Mouse (Mus musculus): ENCODE data around the gene Gm45208. TPM values are rescaled to one million over a fixed set of nuclear protein-coding genes. Genes with fewer than 3 reads are reported as not detected.

Gene Gm45208
- total RNA-seq, 2 experiments from 2014 or later: 0.68 TPM; not detected in 1

DNA sequence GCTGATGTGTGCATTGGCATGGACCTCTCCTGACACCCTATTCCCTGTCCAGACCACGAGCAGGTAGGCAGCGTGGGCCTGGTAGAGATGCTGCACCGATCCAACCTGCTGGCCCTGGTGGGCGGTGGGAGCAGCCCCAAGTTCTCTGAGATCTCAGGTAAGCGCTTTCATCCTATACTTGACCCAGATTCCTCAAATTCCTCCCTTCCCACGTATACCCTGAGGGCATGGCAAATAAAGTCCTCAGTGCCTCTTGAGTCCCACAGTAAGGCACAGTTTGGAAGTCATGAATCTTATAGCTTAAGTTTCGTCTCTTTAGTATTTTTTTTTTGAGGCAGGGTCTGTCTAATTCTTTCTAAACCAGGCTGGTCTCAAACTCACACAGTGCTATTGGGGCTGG, 2.1 kb downstream of the Gm45208 start:
- DNase-seq: no peak
- intact Hi-C loops (cut with DNase I): loop anchor here (10.0 kb wide), 1 partner anchor 421 kb away; the partner anchor contains the start of gene Rbm3

GRCm38 (mm10) chrX:7725841-7726240, 3.8 kb downstream of the Gm45208 start:
- intact Hi-C loops (cut with DNase I): loop anchor here (10.0 kb wide), 1 partner anchor 419 kb away; the partner anchor contains the start of gene Rbm3
- no peak for DNase-seq

- DNase-seq: no peak
- intact Hi-C loops (cut with DNase I): loop anchor here (10.0 kb wide), 1 partner anchor 418 kb away; the partner anchor contains the start of gene Rbm3
Observed at GRCm38 (mm10) chrX:7727176-7727575, 5.1 kb downstream of the Gm45208 start.

DNA sequence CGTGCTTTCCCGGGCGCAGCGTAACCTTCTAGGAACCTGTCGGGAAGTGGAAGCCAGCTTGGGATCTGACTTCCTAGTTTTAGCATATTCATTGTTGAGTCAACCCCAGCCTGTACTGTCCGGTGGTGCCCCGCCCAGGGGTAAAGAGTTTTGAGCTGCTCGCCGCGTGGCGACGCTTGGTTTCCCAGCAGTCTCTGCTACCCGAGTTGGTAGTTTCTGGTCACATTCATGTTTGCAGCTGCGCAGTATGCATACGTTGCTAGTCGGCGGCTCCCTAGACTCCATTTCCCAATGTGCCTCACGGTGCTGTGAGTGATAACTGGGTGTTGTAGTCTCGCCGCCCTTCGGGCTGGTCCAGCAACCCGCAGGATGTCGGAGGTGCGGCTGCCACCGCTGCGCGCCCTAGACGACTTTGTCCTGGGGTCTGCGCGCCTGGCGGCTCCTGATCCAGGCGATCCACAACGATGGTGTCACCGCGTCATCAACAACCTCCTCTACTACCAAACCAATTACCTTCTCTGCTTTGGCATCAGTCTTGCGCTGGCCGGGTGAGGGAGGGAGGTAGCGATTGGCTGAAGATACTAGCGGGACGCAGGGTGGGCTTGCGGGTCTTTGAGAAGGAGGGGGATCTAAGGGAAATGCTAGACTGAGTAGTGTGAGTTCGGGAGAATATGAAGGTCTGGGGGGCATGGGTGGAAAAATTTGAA, 6.3 kb downstream of the Gm45208 start, which contains the start of gene Praf2:
TSS of gene Praf2 (plus strand) at position 225 of the 707 bp plus-strand sequence.
- intact Hi-C loops (cut with DNase I): loop anchor here (10.0 kb wide), 1 partner anchor 416 kb away; the partner anchor contains the start of gene Rbm3
- peak; percentile 68 to 71 for DNase-seq

GRCm38 (mm10) chrX:7728922-7729265, 6.8 kb downstream of the Gm45208 start:
- intact Hi-C loops (cut with DNase I): loop anchor here (10.0 kb wide), 1 partner anchor 416 kb away; the partner anchor contains the start of gene Rbm3
- DNase-seq: no peak

DNA sequence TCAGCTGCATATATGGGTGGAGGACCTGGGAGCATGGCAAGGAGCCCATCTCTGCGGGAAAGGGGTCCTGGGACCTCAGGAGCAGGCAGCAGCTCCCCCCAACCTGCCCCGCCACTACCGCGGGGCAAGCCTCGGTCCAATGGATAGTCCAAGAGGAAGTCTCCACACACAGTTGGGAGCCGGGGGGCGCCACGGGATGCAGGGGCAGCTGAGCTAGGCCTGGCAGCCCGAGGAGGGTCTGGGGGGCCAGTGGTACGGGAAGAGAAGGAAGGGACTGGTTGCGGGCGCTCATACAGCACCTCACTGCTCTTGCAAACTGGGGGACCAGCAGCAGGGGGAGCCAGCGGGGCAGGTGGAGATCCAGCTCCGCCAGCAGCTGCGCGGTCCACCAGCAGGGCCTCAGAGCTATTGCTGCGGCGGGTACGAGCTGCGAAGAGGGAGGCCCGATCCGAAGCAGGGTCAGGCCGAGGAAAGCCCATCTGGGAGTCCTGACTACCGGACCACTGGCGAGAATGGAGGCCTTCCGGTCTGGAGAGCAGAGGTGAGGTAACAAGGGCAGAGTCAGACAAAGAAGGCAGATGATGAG, 11.6 kb downstream of the Gm45208 start:
- peak; percentile 61 to 78 for DNase-seq
- intact Hi-C loops (cut with DNase I): loop anchor here (5.0 kb wide), 1 partner anchor 39 kb away; no protein-coding TSS in a partner anchor

DNA sequence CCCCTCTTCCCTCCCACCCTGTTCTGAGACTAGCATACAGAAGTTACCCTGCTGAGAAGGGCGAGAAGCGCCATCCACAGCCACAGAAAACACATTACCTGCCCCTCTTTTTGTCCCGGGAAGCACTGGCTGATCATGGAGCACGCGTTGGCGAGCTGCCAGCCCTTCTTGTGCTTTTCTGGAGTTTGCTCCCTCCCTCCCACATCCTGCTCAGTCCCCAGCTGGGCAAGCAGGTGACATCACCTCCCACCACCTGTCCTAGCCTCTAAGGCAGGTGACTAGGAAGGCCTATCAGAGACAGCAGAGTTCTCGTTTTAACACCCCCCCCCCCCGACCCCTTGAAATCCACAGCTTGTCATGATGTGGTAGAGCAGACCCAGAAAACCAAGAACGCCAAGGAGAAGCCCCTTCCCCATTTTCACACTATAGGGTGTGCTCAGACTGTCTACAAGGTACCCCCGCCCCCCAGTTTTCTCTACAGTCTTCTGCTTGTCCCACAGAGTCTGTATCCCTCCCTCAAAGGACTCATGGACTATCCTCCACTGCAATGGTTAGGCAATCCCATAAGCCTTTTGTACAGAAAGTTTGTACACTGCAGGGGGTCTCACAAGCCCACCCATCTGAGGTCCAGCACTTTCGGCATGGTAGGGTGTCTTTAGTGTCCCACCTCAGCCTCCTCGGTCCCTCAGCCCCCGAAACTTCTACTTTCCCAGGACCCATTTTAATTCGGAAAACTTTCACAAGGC, 17.5 kb downstream of the Gm45208 start:
- DNase-seq: no peak
- intact Hi-C loops (cut with DNase I): no loop called here

GRCm38 (mm10) chrX:7740082-7740819, 18.2 kb downstream of the Gm45208 start:
- DNase-seq: no peak
- intact Hi-C loops (cut with DNase I): no loop called here

DNA sequence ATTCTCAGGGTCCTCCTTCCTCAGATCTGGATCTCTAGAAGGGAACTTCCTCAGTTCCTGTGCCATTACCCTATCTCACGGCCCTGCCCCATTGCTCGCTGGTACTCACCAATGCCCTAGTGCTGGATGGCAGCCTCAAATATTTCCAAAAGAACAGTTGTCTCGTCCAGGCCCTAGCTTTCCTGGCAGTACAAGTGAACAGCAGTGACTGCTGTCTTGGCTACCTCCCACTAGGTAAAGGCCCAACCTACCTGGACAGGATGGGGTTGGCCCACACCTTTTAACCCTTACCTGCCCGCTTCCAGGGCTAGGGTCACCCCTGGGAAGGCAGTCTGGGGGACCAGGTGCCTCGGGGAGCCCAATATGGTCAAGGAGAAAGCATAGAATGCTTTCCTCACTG, 19.1 kb downstream of the Gm45208 start:
- intact Hi-C loops (cut with DNase I): no loop called here
- no peak for DNase-seq

GRCm38 (mm10) chrX:7743470-7743869, 21.4 kb downstream of the Gm45208 start:
- DNase-seq: no peak
- intact Hi-C loops (cut with DNase I): no loop called here

DNA sequence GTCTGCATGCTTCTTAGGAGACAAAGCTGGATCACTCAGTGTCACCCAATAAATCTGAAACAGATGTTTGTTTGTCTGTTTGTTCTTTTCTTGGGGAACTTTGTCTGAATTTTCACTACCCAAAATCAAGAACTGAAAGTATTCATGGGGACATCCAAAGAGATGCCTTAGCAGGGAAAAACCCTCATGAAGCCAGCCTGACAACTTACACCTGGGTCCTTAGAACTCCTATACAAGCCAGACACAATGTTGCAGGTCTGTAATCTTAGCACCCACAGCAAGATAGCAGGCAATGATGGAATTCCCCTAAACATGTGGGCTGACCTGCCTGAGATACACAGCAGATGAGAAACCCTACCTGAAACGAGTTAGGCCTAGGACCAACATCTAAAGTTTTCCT, 22.9 kb downstream of the Gm45208 start:
- DNase-seq: no peak
- intact Hi-C loops (cut with DNase I): no loop called here

GRCm38 (mm10) chrX:7745429-7745828, 23.4 kb downstream of the Gm45208 start:
- intact Hi-C loops (cut with DNase I): no loop called here

GRCm38 (mm10) chrX:7750432-7751116, 28.5 kb downstream of the Gm45208 start, which contains the start of gene Ccdc120:
Gene Ccdc120 (minus strand): TSS chrX:7750905.
- DNase-seq: peak; percentile 53
- intact Hi-C loops (cut with DNase I): loop anchor here (5.0 kb wide), 1 partner anchor 42 kb away; no protein-coding TSS in a partner anchor

More at GRCm38 (mm10) chrX:7745429-7745828, 23.4 kb downstream of the Gm45208 start:
- DNase-seq: no peak

GRCm38 (mm10) chrX:7753627-7754026, 31.6 kb downstream of the Gm45208 start:
- DNase-seq: peak in 1 of 2 experiments; percentile 29
- intact Hi-C loops (cut with DNase I): loop anchor here (2.0 to 5.0 kb wide), 2 partner anchors 23 to 39 kb away; no protein-coding TSS in a partner anchor

- intact Hi-C loops (cut with DNase I): loop anchor here (2.0 kb wide), 1 partner anchor 14 kb away; no protein-coding TSS in a partner anchor
Observed at GRCm38 (mm10) chrX:7762137-7762920, 40.3 kb downstream of the Gm45208 start, which contains the start of gene Tfe3. Gene Tfe3 (plus strand): TSS chrX:7762560.

GRCm38 (mm10) chrX:7762921-7763197, 40.8 kb downstream of the Gm45208 start:
- intact Hi-C loops (cut with DNase I): loop anchor here (2.0 kb wide), 1 partner anchor 14 kb away; no protein-coding TSS in a partner anchor
- DNase-seq: no peak

More at GRCm38 (mm10) chrX:7762137-7762920, 40.3 kb downstream of the Gm45208 start, which contains the start of gene Tfe3:
- peak; percentile 83 to 84 for DNase-seq

GRCm38 (mm10) chrX:7763631-7764393, 41.8 kb downstream of the Gm45208 start:
- DNase-seq: peak; percentile 23 to 53
- intact Hi-C loops (cut with DNase I): loop anchor here (2.0 kb wide), 1 partner anchor 13 kb away; no protein-coding TSS in a partner anchor
